Mouse (Mus musculus): Measurements from ENCODE around the gene Fcgr4. TPM values are rescaled to one million over a fixed set of nuclear protein-coding genes. Genes with fewer than 3 reads are reported as not detected.
"Not testable (repeated sequence)": the region's sequence is repeated elsewhere in the genome, so short reads cannot be mapped to it uniquely, and the experiment has no call there.

Gene Fcgr4
- total RNA-seq, 2 experiments from 2014 or later, result not detected

DNA sequence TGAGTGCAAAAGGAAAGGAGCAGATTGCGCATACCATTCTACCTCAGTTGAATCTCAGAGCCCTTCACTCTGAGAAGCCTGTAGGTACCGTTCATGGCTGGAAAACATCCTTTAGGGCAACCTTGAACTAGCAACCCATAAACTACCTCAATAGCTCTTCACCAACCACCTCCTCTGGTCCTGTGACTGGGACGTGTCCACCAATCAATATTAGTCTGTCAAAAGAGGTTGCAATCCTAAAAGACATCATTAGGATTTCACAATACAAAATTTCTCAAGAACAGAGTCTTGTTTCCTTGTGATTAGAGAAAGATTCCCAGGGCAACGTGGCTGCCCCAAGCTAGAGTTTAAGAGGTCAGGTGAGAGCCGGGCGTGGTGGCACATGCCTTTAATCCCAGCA lies 34.6 kb downstream of the Fcgr4 start:
- DNase-seq, result no peak

DNA sequence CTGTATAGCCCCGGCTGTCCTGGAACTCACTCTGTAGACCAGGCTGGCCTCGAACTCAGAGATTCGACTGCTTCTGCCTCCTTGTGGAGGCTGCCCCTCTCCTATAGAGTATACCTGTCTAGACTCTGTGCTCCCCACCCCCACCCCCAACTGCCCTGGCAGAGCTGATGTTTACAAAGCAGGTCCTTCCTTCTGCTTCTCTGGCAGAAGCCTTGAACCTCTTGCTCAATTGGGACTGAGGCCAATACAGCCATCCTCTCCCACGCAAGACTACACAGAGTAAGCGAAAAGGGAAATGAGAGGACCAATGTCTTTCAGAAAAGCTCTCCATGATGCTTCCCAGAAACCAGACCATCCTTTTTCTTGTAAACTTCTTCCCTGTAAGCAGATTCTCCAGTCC lies 38.5 kb downstream of the Fcgr4 start:
- DNase-seq, result no peak

- DNase-seq, result no peak
Measured at GRCm38 (mm10) chr1:171059203-171059602, 40.5 kb downstream of the Fcgr4 start.

DNA sequence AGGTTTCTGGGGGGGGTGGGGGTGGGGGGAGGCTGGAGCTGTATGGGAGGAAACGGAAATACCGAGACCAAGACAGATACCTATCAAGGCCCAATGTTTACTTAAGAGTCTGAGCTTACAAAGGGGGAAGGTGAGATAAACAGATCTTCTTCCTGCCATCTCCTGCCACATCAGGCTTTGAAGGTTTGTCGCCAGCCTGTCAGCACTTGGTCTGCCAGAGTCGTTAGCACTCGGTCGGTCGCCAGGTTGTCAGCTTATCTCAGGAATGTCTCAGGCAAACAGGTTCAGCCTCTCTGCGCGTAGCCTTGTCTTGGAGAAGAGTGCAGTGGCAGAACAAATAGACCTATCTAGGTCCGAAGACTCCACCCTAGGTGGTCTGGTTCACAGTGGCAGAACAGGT lies 41.7 kb downstream of the Fcgr4 start:
- no peak for DNase-seq

- DNase-seq, result no peak
Measured at GRCm38 (mm10) chr1:171061566-171061965, 42.8 kb downstream of the Fcgr4 start.

DNA sequence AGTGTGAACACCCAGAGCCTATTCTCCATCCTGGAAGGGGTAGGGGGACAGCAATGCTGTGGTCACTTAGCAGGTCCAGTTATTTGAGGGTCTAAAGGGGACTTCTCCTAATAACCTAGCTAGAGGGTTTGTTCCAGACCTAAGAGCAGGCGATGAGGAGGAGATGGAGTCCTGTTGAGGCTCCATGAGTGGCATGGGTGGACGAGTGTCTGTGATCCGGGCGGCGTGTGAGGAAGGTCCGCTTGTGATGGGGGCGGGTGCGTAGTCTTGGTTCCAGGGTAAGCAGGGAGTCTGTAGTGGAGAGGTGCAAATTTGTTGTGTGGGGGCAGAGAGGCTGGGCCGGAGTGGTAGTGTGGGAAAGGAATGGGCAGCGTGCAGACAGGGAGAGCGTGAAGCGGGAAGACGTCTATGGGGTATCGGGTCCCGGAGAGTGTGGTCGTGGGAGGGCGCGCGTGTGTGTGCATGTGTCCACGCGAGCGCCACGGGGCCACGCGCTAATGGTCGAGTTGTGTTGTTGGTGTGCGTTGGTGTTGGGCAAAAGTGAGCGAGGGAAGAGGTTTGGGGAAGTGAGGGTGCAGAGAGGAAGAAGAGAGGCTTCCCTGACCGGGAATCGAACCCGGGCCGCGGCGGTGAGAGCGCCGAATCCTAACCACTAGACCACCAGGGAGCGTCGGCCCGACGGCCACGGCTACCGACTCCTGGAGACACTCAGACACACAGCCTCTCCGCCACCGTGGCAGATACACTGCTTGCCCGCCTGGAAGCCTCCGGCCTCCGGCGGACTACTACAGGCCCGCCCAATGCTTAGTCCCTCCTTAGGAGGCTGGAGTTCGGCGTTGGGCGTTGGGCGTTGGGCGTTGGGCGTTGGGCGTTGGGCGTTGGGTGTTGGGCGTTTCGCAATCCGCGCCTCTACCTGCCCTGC lies 45.1 kb downstream of the Fcgr4 start:
- DNase-seq, result peak; percentile 36

DNA sequence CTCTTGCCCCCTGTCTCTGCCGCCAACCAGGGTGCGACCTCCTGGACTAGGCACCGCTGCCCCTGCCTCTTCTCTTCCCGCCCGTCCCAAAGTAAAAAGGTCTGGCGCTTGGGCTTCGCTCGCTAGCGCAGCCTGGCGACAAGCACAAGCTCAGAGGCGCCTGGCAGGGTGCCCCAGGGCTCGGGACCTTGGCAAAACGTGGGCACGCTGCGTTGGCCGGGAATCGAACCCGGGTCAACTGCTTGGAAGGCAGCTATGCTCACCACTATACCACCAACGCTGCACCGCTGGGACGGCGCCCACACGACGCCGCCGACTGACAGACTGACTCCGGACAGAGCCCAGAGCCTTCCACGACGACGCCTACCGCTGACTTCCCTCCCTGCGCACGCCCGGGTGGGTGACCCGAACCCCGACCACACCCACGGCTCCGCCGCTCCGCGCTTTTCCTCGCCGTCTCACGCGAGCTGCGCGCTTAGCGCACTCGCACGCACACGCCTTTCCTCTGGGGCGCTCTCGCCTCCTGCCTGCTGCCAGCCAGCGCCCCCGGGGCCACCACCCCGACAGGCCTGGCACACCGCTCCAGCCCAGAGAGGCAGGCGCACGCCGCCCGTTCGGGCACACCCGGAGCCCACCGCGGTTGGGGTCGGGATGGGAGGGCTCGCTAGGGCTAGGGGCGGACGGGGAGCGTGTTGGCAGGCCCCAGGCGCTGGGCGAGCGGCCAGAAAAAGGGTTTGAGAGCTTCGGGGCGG lies 45.9 kb downstream of the Fcgr4 start, which contains the start of gene Fcgr3:
TSS of gene Fcgr3 (minus strand) at position 445 of the 752 bp plus-strand sequence.
- DNase-seq, result peak; percentile 78

DNA sequence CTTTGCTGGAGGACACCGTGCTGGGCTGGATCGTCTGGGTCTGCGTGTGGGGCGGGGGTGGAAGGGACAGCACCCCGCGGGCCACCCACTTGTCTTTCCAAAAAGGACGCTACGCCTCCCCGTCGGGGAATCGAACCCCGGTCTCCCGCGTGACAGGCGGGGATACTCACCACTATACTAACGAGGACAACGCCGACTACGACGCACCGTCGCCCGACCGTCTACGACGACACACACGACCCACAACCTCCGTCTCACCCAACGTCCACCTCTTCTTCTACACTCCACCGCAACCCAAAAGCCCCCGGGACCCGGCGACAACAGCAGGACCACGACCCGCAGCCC lies 46.5 kb downstream of the Fcgr4 start:
- not testable (repeated sequence) for DNase-seq

- DNase-seq, result peak; percentile 53
Measured at GRCm38 (mm10) chr1:171065768-171066167, 47.0 kb downstream of the Fcgr4 start.

DNA sequence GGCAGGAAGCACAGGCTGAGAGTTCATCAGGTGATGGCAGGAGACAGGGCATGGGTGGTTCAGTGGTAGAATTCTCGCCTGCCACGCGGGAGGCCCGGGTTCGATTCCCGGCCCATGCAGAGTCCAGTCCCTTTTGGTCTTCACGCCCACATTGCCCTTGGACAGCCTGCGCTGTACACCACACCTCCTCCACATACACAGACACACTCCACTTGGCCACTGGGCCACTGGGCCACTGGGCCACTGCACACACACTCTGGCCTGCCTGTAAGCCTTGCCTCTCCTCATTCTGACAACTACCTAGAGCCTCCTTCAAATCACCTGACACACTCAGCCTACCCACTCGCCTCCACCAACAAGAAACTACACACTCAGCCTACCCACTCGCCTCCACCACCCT lies 47.9 kb downstream of the Fcgr4 start:
- DNase-seq, result not testable (repeated sequence)

GRCm38 (mm10) chr1:171067928-171068327 lies 49.2 kb downstream of the Fcgr4 start:
- DNase-seq, result not testable (repeated sequence)

DNA sequence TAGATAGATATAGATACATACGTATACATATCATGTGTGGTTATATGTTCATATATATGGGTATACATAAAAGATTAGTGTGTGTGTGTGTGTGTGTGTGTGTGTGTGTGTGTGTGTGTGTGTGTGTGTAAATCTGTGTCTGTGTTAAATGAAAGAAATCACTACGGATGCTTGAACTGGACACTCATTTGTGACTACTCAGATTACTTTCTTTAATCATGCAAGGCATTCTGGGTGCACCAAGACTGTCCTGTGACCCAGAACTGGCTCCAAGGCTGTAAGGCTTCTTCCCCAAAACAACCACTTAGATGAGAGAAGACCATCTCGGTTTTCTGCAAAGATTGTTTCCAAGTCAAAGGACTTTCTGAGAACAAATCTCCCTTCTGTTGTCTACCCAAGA lies 50.8 kb downstream of the Fcgr4 start:
- not testable (repeated sequence) for DNase-seq

DNA sequence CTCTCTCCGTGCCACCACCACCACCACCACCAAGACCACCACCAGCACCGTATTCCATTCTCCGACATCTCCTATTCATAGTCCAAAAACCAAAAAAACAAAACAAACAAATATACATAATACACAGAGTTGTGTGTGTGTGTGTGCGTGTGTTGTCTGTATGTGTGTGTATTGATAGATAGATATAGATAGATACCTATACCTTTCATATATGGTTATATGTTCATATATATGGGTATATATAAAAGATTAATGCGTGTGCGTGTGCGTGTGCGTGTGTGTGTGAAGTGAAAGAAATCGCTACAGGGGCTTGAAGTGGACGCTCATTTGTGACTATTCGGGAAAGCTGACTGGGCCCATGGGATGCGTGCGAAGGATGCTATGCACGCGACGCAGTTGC lies 52.2 kb downstream of the Fcgr4 start:
- DNase-seq, result not testable (repeated sequence)

- not testable (repeated sequence) for DNase-seq
Measured at GRCm38 (mm10) chr1:171071726-171072125, 53.0 kb downstream of the Fcgr4 start.

- not testable (repeated sequence) for DNase-seq
Measured at GRCm38 (mm10) chr1:171072217-171072616, 53.5 kb downstream of the Fcgr4 start.

GRCm38 (mm10) chr1:171074283-171074682 lies 55.6 kb downstream of the Fcgr4 start:
- DNase-seq, result not testable (repeated sequence)

DNA sequence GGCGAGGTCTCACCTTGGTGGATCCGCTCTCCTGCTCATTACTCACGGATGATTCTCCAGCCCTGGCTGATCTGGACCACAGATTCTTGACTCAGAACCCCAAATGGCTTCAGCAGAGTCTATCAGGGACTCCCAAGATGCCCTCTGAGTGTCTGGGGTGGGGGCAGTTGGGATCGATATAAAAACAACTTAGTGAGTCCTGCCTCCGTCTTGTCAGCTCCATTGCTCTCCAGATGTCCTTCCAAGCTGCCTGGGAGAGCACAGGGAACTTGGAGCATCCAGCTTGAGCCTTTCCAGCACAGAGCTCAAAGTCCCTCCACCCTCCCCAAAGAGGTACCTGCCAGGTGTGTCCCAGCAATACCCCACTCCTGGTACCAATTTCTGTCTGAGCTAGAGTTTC lies 57.5 kb downstream of the Fcgr4 start:
- not testable (repeated sequence) for DNase-seq

- not testable (repeated sequence) for DNase-seq
Measured at GRCm38 (mm10) chr1:171077192-171077591, 58.5 kb downstream of the Fcgr4 start.

DNA sequence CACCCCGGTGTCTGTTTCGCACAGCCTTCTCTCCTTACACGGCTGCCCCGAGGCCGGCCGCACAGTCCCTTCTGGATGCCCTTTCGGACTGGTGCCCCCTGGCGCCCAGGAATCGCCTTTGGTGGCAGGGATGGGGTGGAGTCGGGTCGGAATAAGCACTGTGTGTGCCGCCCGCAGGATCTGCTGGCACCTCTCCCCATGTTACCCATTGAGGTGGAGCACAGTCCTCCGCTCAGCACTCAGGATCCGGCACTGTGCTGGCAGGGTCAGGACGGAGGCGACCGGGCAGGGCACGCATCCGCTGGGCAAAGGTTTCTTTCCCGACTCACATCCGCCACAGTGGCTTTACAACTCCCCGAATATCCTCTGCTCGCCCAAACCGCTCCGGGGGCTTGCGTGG lies 59.2 kb downstream of the Fcgr4 start:
- peak; percentile 44 for DNase-seq

- not testable (repeated sequence) for DNase-seq
Measured at GRCm38 (mm10) chr1:171078419-171078818, 59.7 kb downstream of the Fcgr4 start.

DNA sequence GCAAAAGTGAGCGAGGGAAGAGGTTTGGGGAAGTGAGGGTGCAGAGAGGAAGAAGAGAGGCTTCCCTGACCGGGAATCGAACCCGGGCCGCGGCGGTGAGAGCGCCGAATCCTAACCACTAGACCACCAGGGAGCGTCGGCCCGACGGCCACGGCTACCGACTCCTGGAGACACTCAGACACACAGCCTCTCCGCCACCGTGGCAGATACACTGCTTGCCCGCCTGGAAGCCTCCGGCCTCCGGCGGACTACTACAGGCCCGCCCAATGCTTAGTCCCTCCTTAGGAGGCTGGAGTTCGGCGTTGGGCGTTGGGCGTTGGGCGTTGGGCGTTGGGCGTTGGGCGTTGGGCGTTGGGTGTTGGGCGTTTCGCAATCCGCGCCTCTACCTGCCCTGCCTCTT lies 60.6 kb downstream of the Fcgr4 start:
- not testable (repeated sequence) for DNase-seq

All from gastrocnemius, postnatal 25 days (tissue).